Mouse (Mus musculus) left cerebral cortex, adult 18-20 months (tissue): Measurements from ENCODE around the gene Cnot10. TPM values are rescaled to one million over a fixed set of nuclear protein-coding genes. Genes with fewer than 3 reads are reported as not detected.

Experiments
- DNase-seq, 2 experiments: peaks; one replicate each; pipeline ENCODE4 v3.0.0; 2021 to 2022; ENCODE audit warnings: low spot score in 2 of 2, mixed read lengths in 1 of 2
- long read RNA-seq, 2 experiments: library from polyadenylated mRNA; stranded (forward); transcript quantifications; one replicate each; pipeline ENCODE4 v2.0.0; 2021
- total RNA-seq, 2 experiments: library from RNA; stranded (reverse); gene quantifications; 2 replicates each; pipeline ENCODE4 v1.2.3; 2021

Cnot10 gene
- 10 to 100 TPM; 45.2 to 45.3 TPM for total RNA-seq
- long read RNA-seq, experiment 1, transcript Cnot10-201 (20 exons, 2,853 nt), result major isoform, 8 of 59 reads
- long read RNA-seq, experiment 1, partial matches to known transcripts, result 11 of 59 reads
- long read RNA-seq, experiment 1, other reads (novel, unspliced or antisense), result 38 of 59 reads
- long read RNA-seq, experiment 2, transcript Cnot10-201 (20 exons, 2,853 nt), result major isoform, 7 of 34 reads
- long read RNA-seq, experiment 2, partial matches to known transcripts, result 3 of 34 reads
- long read RNA-seq, experiment 2, other reads (novel, unspliced or antisense), result 24 of 34 reads

- peak; percentile 98 for DNase-seq
Observed at GRCm38 (mm10) chr9:114639839-114640646, at the start of gene Cnot10. Gene Cnot10 (minus strand): TSS chr9:114640184.

GRCm38 (mm10) chr9:114688953-114689407 lies 49.0 kb upstream of the Cnot10 start:
- DNase-seq, result peak; percentile 42 to 48

GRCm38 (mm10) chr9:114688252-114688952 lies 48.4 kb upstream of the Cnot10 start, which contains the start of gene Dync1li1:
Gene Dync1li1 (plus strand): TSS chr9:114688790.
- DNase-seq, result peak; percentile 97 to 98

GRCm38 (mm10) chr9:114687639-114688038 lies 47.7 kb upstream of the Cnot10 start:
- peak in 1 of 2 experiments; percentile 19 for DNase-seq

- no peak for DNase-seq
Observed at GRCm38 (mm10) chr9:114686245-114686644, 46.3 kb upstream of the Cnot10 start.

- no peak for DNase-seq
Observed at GRCm38 (mm10) chr9:114682193-114682592, 42.2 kb upstream of the Cnot10 start.

GRCm38 (mm10) chr9:114680531-114680930 lies 40.5 kb upstream of the Cnot10 start:
- DNase-seq, result no peak

- DNase-seq, result no peak
Observed at GRCm38 (mm10) chr9:114679944-114680343, 40.0 kb upstream of the Cnot10 start.

GRCm38 (mm10) chr9:114678576-114678975 lies 38.6 kb upstream of the Cnot10 start:
- DNase-seq, result no peak

- no peak for DNase-seq
Observed at GRCm38 (mm10) chr9:114673626-114674025, 33.6 kb upstream of the Cnot10 start.

- peak; percentile 32 to 37 for DNase-seq
Observed at GRCm38 (mm10) chr9:114672703-114673561, 32.9 kb upstream of the Cnot10 start.

- DNase-seq, result no peak
Observed at GRCm38 (mm10) chr9:114671946-114672345, 32.0 kb upstream of the Cnot10 start.

GRCm38 (mm10) chr9:114669011-114669410 lies 29.0 kb upstream of the Cnot10 start:
- no peak for DNase-seq

- DNase-seq, result no peak
Observed at GRCm38 (mm10) chr9:114668047-114668446, 28.1 kb upstream of the Cnot10 start.

- no peak for DNase-seq
Observed at GRCm38 (mm10) chr9:114666858-114667257, 26.9 kb upstream of the Cnot10 start.

- DNase-seq, result peak in 1 of 2 experiments; percentile 16
Observed at GRCm38 (mm10) chr9:114663782-114664181, 23.8 kb upstream of the Cnot10 start.

GRCm38 (mm10) chr9:114661991-114662390 lies 22.0 kb upstream of the Cnot10 start:
- no peak for DNase-seq

GRCm38 (mm10) chr9:114660983-114661382 lies 21.0 kb upstream of the Cnot10 start:
- no peak for DNase-seq

- DNase-seq, result no peak
Observed at GRCm38 (mm10) chr9:114660506-114660905, 20.5 kb upstream of the Cnot10 start.

GRCm38 (mm10) chr9:114656701-114657100 lies 16.7 kb upstream of the Cnot10 start:
- DNase-seq, result no peak

GRCm38 (mm10) chr9:114655356-114655755 lies 15.4 kb upstream of the Cnot10 start:
- DNase-seq, result no peak
